Comparison of ENCODE assay signal across 8 mouse cellular contexts in genomic region chr5:102481215-102482211, GRCm38 (mm10). TPM values are rescaled to one million over a fixed set of nuclear protein-coding genes. Genes with fewer than 3 reads are reported as not detected.
A peak's percentile ranks its signal among the peaks of the same experiment; 100 is the strongest.
DNase-seq lines count a peak whose midpoint lies in the region; ATAC-seq lines count a peak whose summit lies in the region.

Gene Arhgap24, plus strand, starts transcription at chr5:102481391.

- ATAC-seq in hindbrain, embryonic 13.5 days (ENCODE audit: low FRiP score), result peak; percentile 76

- H3K9ac ChIP-seq in hindbrain, embryonic 13.5 days, result peak within 1 kb of the TSS; percentile 79

- H3K36me3 ChIP-seq in hindbrain, embryonic 13.5 days, result no peaks in the 10 kb centered on the region
- no peaks in the 10 kb centered on the region for H3K36me3 ChIP-seq in megakaryocyte, embryonic 14.5 days (replicated peaks; ENCODE audit: low read length)

- intact Hi-C loops in left cerebral cortex, postnatal 14 days (cut with DNase I), result no loop called here

- peak; percentile 47 for DNase-seq in ES-CJ7 (ENCODE audit: low read depth, low spot score)
- peak; percentile 44 for DNase-seq in brain, adult 2 months (ENCODE audit: low read depth, low spot score)
- peak; percentile 60 for DNase-seq in gastrocnemius, adult 18-20 months (ENCODE audit: low spot score)
- peak; percentile 12 to 14 for DNase-seq in left cerebral cortex, postnatal 14 days (ENCODE audit: low spot score in 2 of 2)
- DNase-seq in right cerebral cortex, postnatal 10 days (ENCODE audit: low spot score in 2 of 2), result peak; percentile 46 to 52
- DNase-seq in urinary bladder, postnatal 36 days (ENCODE audit: low spot score in 2 of 2), result peak; percentile 45 to 82

- no peaks in the 10 kb centered on the region for H3K9me3 ChIP-seq in hindbrain, embryonic 13.5 days
- H3K9me3 ChIP-seq in megakaryocyte, embryonic 14.5 days, result no peaks in the 10 kb centered on the region

- peak within 1 kb of the TSS; percentile 77 for H3K27ac ChIP-seq in hindbrain, embryonic 13.5 days

- WGBS in hindbrain, embryonic 13.5 days, result 1% methylated on average over 44 of the region's 44 CpGs

- H3K27me3 ChIP-seq in hindbrain, embryonic 13.5 days, result no peaks in the 10 kb centered on the region
- peaks cover 13% of the 10 kb centered on the region for H3K27me3 ChIP-seq in megakaryocyte, embryonic 14.5 days (replicated peaks)

- H3K4me3 ChIP-seq in hindbrain, embryonic 13.5 days, result peak within 1 kb of the TSS; percentile 55
- H3K4me3 ChIP-seq in megakaryocyte, embryonic 14.5 days (replicated peaks), result peak within 1 kb of the TSS; percentile 90

- peaks cover 22% of the 10 kb centered on the region for H3K4me1 ChIP-seq in hindbrain, embryonic 13.5 days (replicated peaks)
- peaks cover 21% of the 10 kb centered on the region for H3K4me1 ChIP-seq in megakaryocyte, embryonic 14.5 days

- H3K4me2 ChIP-seq in hindbrain, embryonic 13.5 days, result peak within 1 kb of the TSS; percentile 96

RNA-seq across cellular contexts. Expression of gene Arhgap24, which starts in this region (rescaled TPM):
- 10 to 100 TPM; 15.7 to 23.6 TPM for total RNA-seq in gastrocnemius, adult 18-20 months (2021)
- 7.2 and 7.3 TPM in 2 replicates for polyA plus RNA-seq in hindbrain, embryonic 13.5 days (2015; fragmentation: Nextera tagmentation; extraction: Ambion mirVana)
- total RNA-seq in left cerebral cortex, postnatal 14 days (2021), result 1 to 10 TPM; 6.0 to 7.5 TPM
- 1.4 TPM in 1 of 2 replicates, not detected in the other for polyA plus RNA-seq in megakaryocyte, embryonic 14.5 days (2012; ENCODE audit: insufficient read depth, low replicate concordance)

Comparison
In these comparisons a context has a peak if more than half of its experiments do, and no peak if none do; other contexts are left out.
1. Peak in every context shown above with its lines: DNase-seq, ATAC-seq, H3K4me3 ChIP-seq and H3K27ac ChIP-seq.
2. DNase-seq: peak in every context shown above with its lines; median percentile 64 in urinary bladder, postnatal 36 days; 60 in gastrocnemius, adult 18-20 months; 49 in right cerebral cortex, postnatal 10 days; 47 in ES-CJ7; 44 in brain, adult 2 months; 13 in left cerebral cortex, postnatal 14 days.